Mouse (Mus musculus): ENCODE results near the gene Lcn9.

GRCm38 (mm10) chr2:25811711-25812110 lies 11.2 kb upstream of the Lcn9 start:
- TF ChIP-seq CTCF (IDR thresholded peaks at IDR 0.05; ENCODE audit: low read depth) (no peak), EP300 (IDR thresholded peaks at IDR 0.05; ENCODE audit: low read depth) (no peak)
